Mouse (Mus musculus): Measurements from ENCODE around the gene Galk2. TPM values are rescaled to one million over a fixed set of nuclear protein-coding genes. Genes with fewer than 3 reads are reported as not detected.

Galk2 gene
- total and polyA plus RNA-seq, 2 experiments from 2014 or later = 28.7 to 32.0 TPM

- DNase-seq (ENCODE audit: low spot score) = no peak
- no peak for TF ChIP-seq CTCF (IDR thresholded peaks at IDR 0.05)
- 90% methylated on average over 3 of the region's 3 CpGs for WGBS
- no peaks in the 10 kb centered on the region for H3K9me3 ChIP-seq (ENCODE audit: low read length)
- no peak overlapping the region for H3K4me2 ChIP-seq (ENCODE audit: low read depth, low read length, poor library complexity, severe bottlenecking)
- no peak overlapping the region for H3K4me3 ChIP-seq (ENCODE audit: low read depth, low read length)
- H3K4me1 ChIP-seq (ENCODE audit: insufficient read depth, low read length) = no peaks in the 10 kb centered on the region; the same call in 1 of the 2 replicates
- no peaks in the 10 kb centered on the region for H3K36me3 ChIP-seq (ENCODE audit: insufficient read depth, low read length)
- H3K9ac ChIP-seq (replicated peaks; ENCODE audit: low read length, poor library complexity, severe bottlenecking) = no peak overlapping the region
- no peaks in the 10 kb centered on the region for H3K27me3 ChIP-seq (ENCODE audit: insufficient read depth, low read length)
- H3K27ac ChIP-seq (ENCODE audit: low read depth, low read length) = no peak overlapping the region
- ATAC-seq (ENCODE audit: low FRiP score) = no peak
Observed at GRCm38 (mm10) chr2:125863799-125864198, 4.9 kb downstream of the Galk2 start.

- ATAC-seq (ENCODE audit: low FRiP score) (no peak), DNase-seq (ENCODE audit: low spot score) (no peak)
- 93% methylated on average over 1 of the region's 1 CpGs for WGBS
Observed at GRCm38 (mm10) chr2:125864551-125864950, 5.6 kb downstream of the Galk2 start.

GRCm38 (mm10) chr2:125865585-125865984 lies 6.7 kb downstream of the Galk2 start:
- H3K4me1 ChIP-seq (ENCODE audit: insufficient read depth, low read length) = no peaks in the 10 kb centered on the region; the same call in 1 of the 2 replicates
- TF ChIP-seq CTCF (IDR thresholded peaks at IDR 0.05) = no peak
- peak overlapping the region; percentile 70 for H3K27ac ChIP-seq (ENCODE audit: low read depth, low read length)

More at GRCm38 (mm10) chr2:125864551-125864950, 5.6 kb downstream of the Galk2 start:
- Histone ChIP-seq H3K9me3 (ENCODE audit: low read length) (no peaks in the 10 kb centered on the region), H3K27me3 (ENCODE audit: insufficient read depth, low read length) (no peaks in the 10 kb centered on the region), H3K36me3 (ENCODE audit: insufficient read depth, low read length) (no peaks in the 10 kb centered on the region), H3K4me2 (ENCODE audit: low read depth, low read length, poor library complexity, severe bottlenecking) (no peak overlapping the region), H3K27ac (ENCODE audit: low read depth, low read length) (no peak overlapping the region), H3K4me3 (ENCODE audit: low read depth, low read length) (no peak overlapping the region), H3K9ac (replicated peaks; ENCODE audit: low read length, poor library complexity, severe bottlenecking) (no peak overlapping the region), H3K4me1 (ENCODE audit: insufficient read depth, low read length) (no peaks in the 10 kb centered on the region; the same call in 1 of the 2 replicates)
- TF ChIP-seq CTCF (IDR thresholded peaks at IDR 0.05) = no peak

GRCm38 (mm10) chr2:125866058-125866740 lies 7.3 kb downstream of the Galk2 start:
- Histone ChIP-seq H3K36me3 (ENCODE audit: insufficient read depth, low read length) (no peaks in the 10 kb centered on the region), H3K27ac (ENCODE audit: low read depth, low read length) (peak overlapping the region; percentile 70), H3K9me3 (ENCODE audit: low read length) (no peaks in the 10 kb centered on the region), H3K4me2 (ENCODE audit: low read depth, low read length, poor library complexity, severe bottlenecking) (peak overlapping the region; percentile 63), H3K4me1 (ENCODE audit: insufficient read depth, low read length) (no peaks in the 10 kb centered on the region; the same call in 1 of the 2 replicates), H3K27me3 (ENCODE audit: insufficient read depth, low read length) (no peaks in the 10 kb centered on the region), H3K4me3 (ENCODE audit: low read depth, low read length) (peak overlapping the region; percentile 39), H3K9ac (replicated peaks; ENCODE audit: low read length, poor library complexity, severe bottlenecking) (peak overlapping the region; percentile 64)
- WGBS = 6% methylated on average over 23 of the region's 23 CpGs
- DNase-seq (ENCODE audit: low spot score) = peak; percentile 75
- peak; percentile 15; the same call in 1 of the 2 replicates for TF ChIP-seq CTCF (IDR thresholded peaks at IDR 0.05)
- peak; percentile 89 for ATAC-seq (ENCODE audit: low FRiP score)

More at GRCm38 (mm10) chr2:125865585-125865984, 6.7 kb downstream of the Galk2 start:
- Histone ChIP-seq H3K9me3 (ENCODE audit: low read length) (no peaks in the 10 kb centered on the region), H3K4me3 (ENCODE audit: low read depth, low read length) (peak overlapping the region; percentile 39), H3K4me2 (ENCODE audit: low read depth, low read length, poor library complexity, severe bottlenecking) (peak overlapping the region; percentile 63), H3K9ac (replicated peaks; ENCODE audit: low read length, poor library complexity, severe bottlenecking) (peak overlapping the region; percentile 64), H3K36me3 (ENCODE audit: insufficient read depth, low read length) (no peaks in the 10 kb centered on the region), H3K27me3 (ENCODE audit: insufficient read depth, low read length) (no peaks in the 10 kb centered on the region)
- peak; percentile 25 for DNase-seq (ENCODE audit: low spot score)
- ATAC-seq (ENCODE audit: low FRiP score) = no peak

- Histone ChIP-seq H3K27ac (ENCODE audit: low read depth, low read length) (no peak overlapping the region), H3K9me3 (ENCODE audit: low read length) (no peaks in the 10 kb centered on the region), H3K4me2 (ENCODE audit: low read depth, low read length, poor library complexity, severe bottlenecking) (no peak overlapping the region), H3K27me3 (ENCODE audit: insufficient read depth, low read length) (no peaks in the 10 kb centered on the region), H3K9ac (replicated peaks; ENCODE audit: low read length, poor library complexity, severe bottlenecking) (no peak overlapping the region), H3K4me1 (ENCODE audit: insufficient read depth, low read length) (no peaks in the 10 kb centered on the region; the same call in 1 of the 2 replicates), H3K4me3 (ENCODE audit: low read depth, low read length) (no peak overlapping the region), H3K36me3 (ENCODE audit: insufficient read depth, low read length) (no peaks in the 10 kb centered on the region)
- no peak for DNase-seq (ENCODE audit: low spot score)
- ATAC-seq (ENCODE audit: low FRiP score) = no peak
- TF ChIP-seq CTCF (IDR thresholded peaks at IDR 0.05) = no peak
- WGBS = 83% methylated on average over 3 of the region's 3 CpGs
Observed at GRCm38 (mm10) chr2:125868301-125868700, 9.4 kb downstream of the Galk2 start.

- no peak overlapping the region for H3K4me2 ChIP-seq (ENCODE audit: low read depth, low read length, poor library complexity, severe bottlenecking)
- H3K4me1 ChIP-seq (ENCODE audit: insufficient read depth, low read length) = no peaks in the 10 kb centered on the region; the same call in 1 of the 2 replicates
- DNase-seq (ENCODE audit: low spot score) = no peak
- no peak overlapping the region for H3K9ac ChIP-seq (replicated peaks; ENCODE audit: low read length, poor library complexity, severe bottlenecking)
- no peaks in the 10 kb centered on the region for H3K9me3 ChIP-seq (ENCODE audit: low read length)
- no peak overlapping the region for H3K27ac ChIP-seq (ENCODE audit: low read depth, low read length)
- no peak overlapping the region for H3K4me3 ChIP-seq (ENCODE audit: low read depth, low read length)
- WGBS = 82% methylated on average over 3 of the region's 3 CpGs
- no peaks in the 10 kb centered on the region for H3K27me3 ChIP-seq (ENCODE audit: insufficient read depth, low read length)
- no peak for TF ChIP-seq CTCF (IDR thresholded peaks at IDR 0.05)
- ATAC-seq (ENCODE audit: low FRiP score) = no peak
- no peaks in the 10 kb centered on the region for H3K36me3 ChIP-seq (ENCODE audit: insufficient read depth, low read length)
Observed at GRCm38 (mm10) chr2:125870159-125870558, 11.2 kb downstream of the Galk2 start.

Measured in midbrain, postnatal 0 days (tissue).